Mouse (Mus musculus) E14TG2a.4 (cell line): ENCODE measurements around the gene Sbno2.

Source experiments
- H3K27me3 ChIP-seq: 2 replicates; pipeline ENCODE4 v1.6.1; 2014; ENCODE audit warnings: low read length, control low read depth; ENCODE audit not compliant: insufficient read depth
- H3K36me3 ChIP-seq: 2 replicates; pipeline ENCODE4 v1.6.1; 2014; ENCODE audit warnings: low read length, control low read depth; ENCODE audit not compliant: insufficient read depth
- H3K4me1 ChIP-seq: replicated peaks from 2 replicates; pipeline ENCODE4 v1.6.1; 2014; ENCODE audit warnings: low read depth, low read length, control low read depth
- H3K4me3 ChIP-seq: replicated peaks from 2 replicates; pipeline ENCODE4 v1.5.1; 2014; ENCODE audit warnings: mild to moderate bottlenecking, low read length
- H3K9me3 ChIP-seq: 2 replicates; pipeline ENCODE4 v1.6.1; 2014; ENCODE audit warnings: low read length, control low read depth
- CTCF ChIP-seq: conservative IDR thresholded peaks from 2 replicates; pipeline ENCODE4 v1.5.1; 2014; ENCODE audit warnings: low read length
- NANOG ChIP-seq: IDR thresholded peaks from 2 replicates; pipeline ENCODE4 v1.6.1; 2014; ENCODE audit warnings: borderline replicate concordance, low read length, mixed read lengths
- POU5F1 ChIP-seq: IDR thresholded peaks from 2 replicates; pipeline ENCODE4 v1.6.1; 2014; ENCODE audit warnings: low read length, borderline replicate concordance

The Sbno2 gene

GRCm38 (mm10) chr10:80105460-80105859 is at the start of gene Sbno2:
Gene Sbno2 (minus strand): TSS chr10:80105571.
- peaks cover 2% of the 10 kb centered on the region for H3K36me3 ChIP-seq
- no peak for TF ChIP-seq NANOG
- H3K4me3 ChIP-seq: peak within 1 kb of the TSS; percentile 69
- peaks cover 60% of the 10 kb centered on the region for H3K4me1 ChIP-seq
- no peaks in the 10 kb centered on the region for H3K9me3 ChIP-seq
- no peaks in the 10 kb centered on the region for H3K27me3 ChIP-seq

GRCm38 (mm10) chr10:80154384-80154783 is 49.0 kb upstream of the Sbno2 start:
- TF ChIP-seq CTCF (no peak), NANOG (no peak), POU5F1 (no peak)
- no peaks in the 10 kb centered on the region for H3K27me3 ChIP-seq

GRCm38 (mm10) chr10:80153713-80154112 is 48.3 kb upstream of the Sbno2 start:
- Histone ChIP-seq H3K4me3 (peak overlapping the region; percentile 90), H3K9me3 (no peaks in the 10 kb centered on the region), H3K4me1 (peaks cover 77% of the 10 kb centered on the region), H3K36me3 (peaks cover 69% of the 10 kb centered on the region), H3K27me3 (no peaks in the 10 kb centered on the region)
- no peak for TF ChIP-seq CTCF
- TF ChIP-seq POU5F1: no peak
- no peak for TF ChIP-seq NANOG

More at GRCm38 (mm10) chr10:80154384-80154783, 49.0 kb upstream of the Sbno2 start:
- no peaks in the 10 kb centered on the region for H3K9me3 ChIP-seq
- H3K36me3 ChIP-seq: peaks cover 69% of the 10 kb centered on the region
- H3K4me3 ChIP-seq: peak overlapping the region; percentile 90
- H3K4me1 ChIP-seq: peaks cover 84% of the 10 kb centered on the region

GRCm38 (mm10) chr10:80152873-80153260 is 47.5 kb upstream of the Sbno2 start:
- H3K9me3 ChIP-seq: no peaks in the 10 kb centered on the region
- H3K36me3 ChIP-seq: peaks cover 69% of the 10 kb centered on the region
- H3K27me3 ChIP-seq: no peaks in the 10 kb centered on the region
- H3K4me1 ChIP-seq: peaks cover 69% of the 10 kb centered on the region
- no peak for TF ChIP-seq POU5F1
- no peak for TF ChIP-seq CTCF
- no peak for TF ChIP-seq NANOG
- peak overlapping the region; percentile 90 for H3K4me3 ChIP-seq

GRCm38 (mm10) chr10:80152071-80152872 is 46.9 kb upstream of the Sbno2 start:
- Histone ChIP-seq H3K9me3 (no peaks in the 10 kb centered on the region), H3K4me1 (peaks cover 71% of the 10 kb centered on the region), H3K36me3 (peaks cover 68% of the 10 kb centered on the region), H3K27me3 (no peaks in the 10 kb centered on the region), H3K4me3 (peak overlapping the region; percentile 90)
- TF ChIP-seq POU5F1 (no peak), CTCF (no peak), NANOG (no peak)

- Histone ChIP-seq H3K4me3 (peak overlapping the region; percentile 90), H3K27me3 (no peaks in the 10 kb centered on the region), H3K4me1 (peaks cover 71% of the 10 kb centered on the region), H3K36me3 (peaks cover 68% of the 10 kb centered on the region), H3K9me3 (no peaks in the 10 kb centered on the region)
- no peak for TF ChIP-seq NANOG
- no peak for TF ChIP-seq POU5F1
- no peak for TF ChIP-seq CTCF
These were observed 46.1 kb upstream of the Sbno2 start for GRCm38 (mm10) chr10:80151211-80152034.

GRCm38 (mm10) chr10:80150226-80151210 is 45.1 kb upstream of the Sbno2 start:
- Histone ChIP-seq H3K27me3 (no peaks in the 10 kb centered on the region), H3K9me3 (no peaks in the 10 kb centered on the region), H3K4me1 (peaks cover 71% of the 10 kb centered on the region), H3K4me3 (peak overlapping the region; percentile 90), H3K36me3 (peaks cover 68% of the 10 kb centered on the region)
- TF ChIP-seq POU5F1: no peak
- TF ChIP-seq NANOG: no peak
- TF ChIP-seq CTCF: no peak
